Mouse (Mus musculus): ENCODE results near the gene Usp49. TPM values are rescaled to one million over a fixed set of nuclear protein-coding genes. Genes with fewer than 3 reads are reported as not detected.

Gene Usp49
- total RNA-seq (2023), result 1 to 10 TPM; 3.5 to 6.4 TPM

GRCm38 (mm10) chr17:47630678-47631065 lies at the start of gene Usp49:
Gene Usp49, plus strand, starts transcription at chr17:47630690.

GRCm38 (mm10) chr17:47610849-47611660 lies 19.4 kb upstream of the Usp49 start, which contains the start of the genes Bysl, Med20 and Gm20517:
Gene Bysl, minus strand, starts transcription at chr17:47611492.
Gene Med20, plus strand, starts transcription at chr17:47611582.
Gene Gm20517, plus strand, starts transcription at chr17:47611589.

GRCm38 (mm10) chr17:47688344-47688607 lies 57.8 kb downstream of the Usp49 start, which contains the start of gene Tomm6:
Gene Tomm6, minus strand, starts transcription at chr17:47688386.

GRCm38 (mm10) chr17:47688608-47689575 lies 58.4 kb downstream of the Usp49 start, which contains the start of gene Frs3:
Gene Frs3, plus strand, starts transcription at chr17:47689030.

GRCm38 (mm10) chr17:47694442-47694502 lies 63.8 kb downstream of the Usp49 start, which contains the start of gene Gm21981:
Gene Gm21981, minus strand, starts transcription at chr17:47694455.

GRCm38 (mm10) chr17:47694503-47695336 lies 64.2 kb downstream of the Usp49 start, which contains the start of gene Prickle4:
Gene Prickle4, minus strand, starts transcription at chr17:47694736.

GRCm38 (mm10) chr17:47726566-47726965 lies 96.1 kb downstream of the Usp49 start, which contains the start of gene Pgc:
Gene Pgc, plus strand, starts transcription at chr17:47726842.

Other genes starting within 250 kb of the Usp49 start
- gene Guca1b, start 245.3 kb upstream of the Usp49 start, total RNA-seq (2023), result 1 to 10 TPM in 1 of 2 experiments, under 1 TPM in 1; 0.52 to 1.2 TPM
- gene Guca1a, start 230.1 kb upstream of the Usp49 start, total RNA-seq (2023), result 10 to 100 TPM; 10.5 to 14.1 TPM
- not detected for gene AI661453, start 194.1 kb upstream of the Usp49 start, total RNA-seq (2023)
- not detected for gene 1700001C19Rik, start 193.3 kb upstream of the Usp49 start, total RNA-seq (2023)
- 10 to 100 TPM; 33.7 to 39.5 TPM for gene Taf8, start 128.4 kb upstream of the Usp49 start, total RNA-seq (2023)
- gene Ccnd3, start 125.6 kb upstream of the Usp49 start, total RNA-seq (2023), result 100 to 1,000 TPM; 266 to 307 TPM
- gene Bysl, start 19.2 kb upstream of the Usp49 start, total RNA-seq (2023), result 10 to 100 TPM in 1 of 2 experiments, 1 to 10 TPM in 1; 9.5 to 10.5 TPM
- gene Med20, start 19.1 kb upstream of the Usp49 start, total RNA-seq (2023), result 10 to 100 TPM; 45.3 to 50.6 TPM
- gene Gm20517, start 19.1 kb upstream of the Usp49 start, total RNA-seq (2023), result 1 to 10 TPM; 1.9 to 2.5 TPM
- 100 to 1,000 TPM; 187 to 200 TPM for gene Tomm6, start 57.7 kb downstream of the Usp49 start, total RNA-seq (2023)
- gene Frs3, start 58.3 kb downstream of the Usp49 start, total RNA-seq (2023), result 1 to 10 TPM; 1.5 to 1.8 TPM
- not detected for gene Gm21981, start 63.8 kb downstream of the Usp49 start, total RNA-seq (2023)
- 1 to 10 TPM; 1.9 to 2.1 TPM for gene Prickle4, start 64.0 kb downstream of the Usp49 start, total RNA-seq (2023)
- gene Pgc, start 96.2 kb downstream of the Usp49 start, total RNA-seq (2023), result not detected
- 100 to 1,000 TPM; 123 to 146 TPM for gene Tfeb, start 106.3 kb downstream of the Usp49 start, total RNA-seq (2023)
- gene Mdfi, start 204.0 kb downstream of the Usp49 start, total RNA-seq (2023), result not detected